8 mouse cellular contexts compared by ENCODE assay signal in the genomic region with DNA sequence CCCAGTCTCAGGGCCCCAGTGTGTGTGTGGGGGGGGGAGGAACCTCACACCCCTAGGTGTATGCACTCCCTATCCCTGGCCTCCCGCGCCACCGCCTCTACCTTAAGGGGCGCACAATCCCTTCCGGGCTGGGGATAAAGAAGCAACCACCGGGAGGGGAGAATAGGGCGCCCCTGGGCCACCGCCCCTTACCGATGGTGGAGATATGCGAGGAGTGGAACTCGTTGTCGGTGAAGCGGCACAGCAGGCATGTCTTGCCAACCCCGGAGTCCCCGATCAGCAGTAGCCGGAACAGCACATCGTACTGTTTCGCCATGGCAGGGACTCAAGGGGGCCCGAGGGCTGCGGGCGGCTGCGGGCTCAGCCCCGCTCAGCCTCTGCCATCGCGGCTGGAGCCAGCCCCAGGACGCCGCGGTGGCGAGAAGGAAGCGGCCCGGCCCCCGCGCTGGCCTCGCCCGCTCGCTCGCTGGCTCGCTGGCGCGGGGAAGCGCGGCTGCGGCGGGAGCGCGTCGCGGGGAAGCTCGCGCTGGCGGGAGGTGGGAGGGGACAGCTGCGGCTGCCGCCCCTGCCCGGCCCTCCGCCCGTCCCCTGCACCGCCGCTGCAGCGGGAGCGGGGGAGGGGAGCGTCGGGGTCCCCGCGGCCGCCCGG. TPM values are rescaled to one million over a fixed set of nuclear protein-coding genes. Genes with fewer than 3 reads are reported as not detected.
DNase-seq lines count a peak whose midpoint lies in the region; ATAC-seq and TF ChIP-seq lines count a peak whose summit lies in the region.

No protein-coding gene starts in this region.

- no peaks in the 10 kb centered on the region for H3K4me1 ChIP-seq in heart, adult 2 months (ENCODE audit: control insufficient read depth, insufficient read depth, low read length)
- H3K4me1 ChIP-seq in heart, embryonic 14.5 days (ENCODE audit: control insufficient read depth in 2 of 2, insufficient read depth in 2 of 2, low read length in 2 of 2) = peaks cover 5 to 6% of the 10 kb centered on the region in 2 experiments; a peak in 2 of 4 replicates
- H3K4me1 ChIP-seq in megakaryocyte, embryonic 14.5 days = peaks cover 28% of the 10 kb centered on the region
- peaks cover 40% of the 10 kb centered on the region for H3K4me1 ChIP-seq in stomach, embryonic 16.5 days (ENCODE audit: control insufficient read depth, insufficient read depth, low read length)

- no peaks in the 10 kb centered on the region for H3K9me3 ChIP-seq in heart, embryonic 14.5 days (ENCODE audit: control insufficient read depth, low read length)
- H3K9me3 ChIP-seq in megakaryocyte, embryonic 14.5 days = no peaks in the 10 kb centered on the region
- H3K9me3 ChIP-seq in stomach, embryonic 16.5 days (replicated peaks; ENCODE audit: control insufficient read depth, low read length) = no peaks in the 10 kb centered on the region

- H3K36me3 ChIP-seq in heart, adult 2 months (ENCODE audit: control insufficient read depth, insufficient read depth, low read length) = no peaks in the 10 kb centered on the region
- H3K36me3 ChIP-seq in heart, embryonic 14.5 days (ENCODE audit: control insufficient read depth, insufficient read depth, low read length) = no peaks in the 10 kb centered on the region
- H3K36me3 ChIP-seq in megakaryocyte, embryonic 14.5 days (replicated peaks; ENCODE audit: low read length) = no peaks in the 10 kb centered on the region
- no peaks in the 10 kb centered on the region for H3K36me3 ChIP-seq in stomach, embryonic 16.5 days (ENCODE audit: control insufficient read depth, insufficient read depth, low read length)

- no peak for TF ChIP-seq POLR2A in heart, adult 2 months (IDR thresholded peaks at IDR 0.05; ENCODE audit: insufficient read depth, low read depth, low read length)

- peak overlapping the region; percentile 50 for H3K9ac ChIP-seq in heart, adult 2 months (ENCODE audit: low read depth, low read length)
- H3K9ac ChIP-seq in heart, embryonic 14.5 days (ENCODE audit: low read length) = peak overlapping the region; percentile 81
- peak overlapping the region; percentile 88 for H3K9ac ChIP-seq in stomach, embryonic 16.5 days (ENCODE audit: low read length)

- H3K27ac ChIP-seq in heart, adult 2 months = no peak overlapping the region
- no peak overlapping the region for H3K27ac ChIP-seq in heart, embryonic 14.5 days (replicated peaks in 1 of 2; ENCODE audit: control insufficient read depth in 1 of 2, insufficient read depth in 1 of 2, low read depth in 2 of 2, low read length in 2 of 2)
- peak overlapping the region; percentile 91 for H3K27ac ChIP-seq in layer of hippocampus, adult 2 months
- H3K27ac ChIP-seq in stomach, embryonic 16.5 days (ENCODE audit: low read length) = peak overlapping the region; percentile 66; the same call in 1 of the 2 replicates

- H3K79me2 ChIP-seq in heart, adult 2 months (replicated peaks; ENCODE audit: control insufficient read depth, insufficient read depth, low read length) = no peaks in the 10 kb centered on the region

- H3K27me3 ChIP-seq in heart, adult 2 months (ENCODE audit: control insufficient read depth, insufficient read depth, low read length) = peaks cover 4% of the 10 kb centered on the region; the same call in 1 of the 2 replicates
- H3K27me3 ChIP-seq in heart, embryonic 14.5 days (ENCODE audit: control insufficient read depth, insufficient read depth, low read length) = peaks cover 48% of the 10 kb centered on the region
- H3K27me3 ChIP-seq in megakaryocyte, embryonic 14.5 days (replicated peaks) = peaks cover 94% of the 10 kb centered on the region
- no peaks in the 10 kb centered on the region for H3K27me3 ChIP-seq in stomach, embryonic 16.5 days (ENCODE audit: control insufficient read depth, insufficient read depth, low read length)

- TF ChIP-seq EP300 in heart, adult 2 months (IDR thresholded peaks at IDR 0.05; ENCODE audit: insufficient read depth, low read depth, low read length) = no peak

- DNase-seq in heart, adult 2 months = peak; percentile 30 to 53
- DNase-seq in heart, adult 9 months (ENCODE audit: low spot score in 2 of 2) = no peak
- peak; percentile 43 for DNase-seq in MN1 (ENCODE audit: low spot score)
- no peak for DNase-seq in layer of hippocampus, adult 2 months (ENCODE audit: low spot score in 2 of 2)

- intact Hi-C loops in heart, adult 2 months (cut with DNase I) = no loop called here

- no peak for TF ChIP-seq CTCF in heart, adult 2 months (IDR thresholded peaks at IDR 0.05)
- no peak for TF ChIP-seq CTCF in layer of hippocampus, adult 2 months (conservative IDR thresholded peaks at IDR 0.05)

- peak overlapping the region; percentile 99 for H3K4me2 ChIP-seq in heart, embryonic 14.5 days (ENCODE audit: low read length)
- H3K4me2 ChIP-seq in stomach, embryonic 16.5 days (ENCODE audit: low read depth, low read length) = peak overlapping the region; percentile 89

- peak overlapping the region; percentile 52 for H3K4me3 ChIP-seq in heart, adult 2 months
- H3K4me3 ChIP-seq in heart, embryonic 14.5 days (ENCODE audit: control insufficient read depth in 1 of 2, insufficient read depth in 1 of 2, low read depth in 1 of 2, low read length in 2 of 2) = peak overlapping the region; percentile 73 to 76
- peak overlapping the region; percentile 79 for H3K4me3 ChIP-seq in layer of hippocampus, adult 2 months
- H3K4me3 ChIP-seq in megakaryocyte, embryonic 14.5 days (replicated peaks) = peak overlapping the region; percentile 90
- peak overlapping the region; percentile 72 for H3K4me3 ChIP-seq in stomach, embryonic 16.5 days (replicated peaks; ENCODE audit: low read length)

- ATAC-seq in common myeloid progenitor, adult 5-6 weeks (replicated peaks; ENCODE audit: low read depth, poor library complexity, severe bottlenecking) = peak; percentile 50
- peak; percentile 29; the same call in 1 of the 2 replicates for ATAC-seq in heart, embryonic 14.5 days (ENCODE audit: insufficient number of reproducible peaks, insufficient read depth, low FRiP score, low read depth)
- peak; percentile 52 for ATAC-seq in stomach, embryonic 16.5 days (ENCODE audit: insufficient read depth, low FRiP score)

- WGBS in heart, adult 2 months = 4% methylated on average over 66 of the region's 66 CpGs
- WGBS in heart, embryonic 14.5 days = under 1% methylated on average over 61 of the region's 66 CpGs
- WGBS in stomach, embryonic 16.5 days = under 1% methylated on average over 65 of the region's 66 CpGs

RNA-seq across cellular contexts. Expression of a gene that starts 0.6 kb away (rescaled TPM):
- under 1 TPM; 0.70 to 0.91 TPM for total RNA-seq in heart, adult 2 months (2021)
- polyA plus RNA-seq in heart, adult 2 months (2012; rRNA removed) = 1.4 and 1.9 TPM in 2 replicates
- total RNA-seq in common myeloid progenitor, adult 5-6 weeks (2017) = not detected in 2 replicates
- 1.8 and 2.0 TPM in 2 replicates for polyA plus RNA-seq in heart, embryonic 14.5 days (2014; fragmentation: Nextera tagmentation; extraction: Ambion mirVana)
- 100 to 1,000 TPM; 189 to 195 TPM for total RNA-seq in layer of hippocampus, adult 2 months (2021)
- polyA plus RNA-seq in megakaryocyte, embryonic 14.5 days (2012; ENCODE audit: insufficient read depth, low replicate concordance) = not detected in 2 replicates
- 38.3 and 49.3 TPM in 2 replicates for polyA plus RNA-seq in stomach, embryonic 16.5 days (2015; fragmentation: Nextera tagmentation; extraction: Ambion mirVana)

RNA-seq across cellular contexts. Expression of a gene that starts 26.8 kb away (rescaled TPM):
- total RNA-seq in heart, adult 2 months (2021) = not detected
- polyA plus RNA-seq in heart, adult 2 months (2012; rRNA removed) = 5.0 TPM in 1 of 2 replicates, not detected in the other
- not detected in 2 replicates for total RNA-seq in common myeloid progenitor, adult 5-6 weeks (2017)
- not detected in 2 replicates for polyA plus RNA-seq in heart, embryonic 14.5 days (2014; fragmentation: Nextera tagmentation; extraction: Ambion mirVana)
- under 1 TPM in 1 of 2 experiments, not detected in 1; 0.88 TPM for total RNA-seq in layer of hippocampus, adult 2 months (2021)
- not detected in 2 replicates for polyA plus RNA-seq in megakaryocyte, embryonic 14.5 days (2012; ENCODE audit: insufficient read depth, low replicate concordance)
- polyA plus RNA-seq in stomach, embryonic 16.5 days (2015; fragmentation: Nextera tagmentation; extraction: Ambion mirVana) = 138 and 180 TPM in 2 replicates

RNA-seq across cellular contexts. Expression of a gene that starts 56.7 kb away (rescaled TPM):
- total RNA-seq in heart, adult 2 months (2021) = 10 to 100 TPM; 12.6 to 13.7 TPM
- 19.1 and 20.2 TPM in 2 replicates for polyA plus RNA-seq in heart, adult 2 months (2012; rRNA removed)
- 4.9 and 8.7 TPM in 2 replicates for total RNA-seq in common myeloid progenitor, adult 5-6 weeks (2017)
- polyA plus RNA-seq in heart, embryonic 14.5 days (2014; fragmentation: Nextera tagmentation; extraction: Ambion mirVana) = 24.5 and 27.4 TPM in 2 replicates
- total RNA-seq in layer of hippocampus, adult 2 months (2021) = 10 to 100 TPM; 24.8 to 26.2 TPM
- polyA plus RNA-seq in megakaryocyte, embryonic 14.5 days (2012; ENCODE audit: insufficient read depth, low replicate concordance) = 13.4 and 35.3 TPM in 2 replicates
- polyA plus RNA-seq in stomach, embryonic 16.5 days (2015; fragmentation: Nextera tagmentation; extraction: Ambion mirVana) = 34.4 and 37.4 TPM in 2 replicates

RNA-seq across cellular contexts. Expression of a gene that starts 56.8 kb away (rescaled TPM):
- 10 to 100 TPM; 76.2 to 87.3 TPM for total RNA-seq in heart, adult 2 months (2021)
- 96.7 and 183 TPM in 2 replicates for polyA plus RNA-seq in heart, adult 2 months (2012; rRNA removed)
- total RNA-seq in common myeloid progenitor, adult 5-6 weeks (2017) = 42.0 and 45.8 TPM in 2 replicates
- 224 and 228 TPM in 2 replicates for polyA plus RNA-seq in heart, embryonic 14.5 days (2014; fragmentation: Nextera tagmentation; extraction: Ambion mirVana)
- total RNA-seq in layer of hippocampus, adult 2 months (2021) = 10 to 100 TPM; 36.5 to 37.3 TPM
- polyA plus RNA-seq in megakaryocyte, embryonic 14.5 days (2012; ENCODE audit: insufficient read depth, low replicate concordance) = 5.6 TPM in 1 of 2 replicates, not detected in the other
- 140 and 149 TPM in 2 replicates for polyA plus RNA-seq in stomach, embryonic 16.5 days (2015; fragmentation: Nextera tagmentation; extraction: Ambion mirVana)

Comparison
In these comparisons a context has a peak if more than half of its experiments do, and no peak if none do; other contexts are left out.
1. DNase-seq: peak in heart, adult 2 months (2 of 2) and MN1 (single experiment); none in heart, adult 9 months (0 of 2) and layer of hippocampus, adult 2 months (0 of 2).
2. H3K27ac ChIP-seq: peak in layer of hippocampus, adult 2 months (single experiment) and stomach, embryonic 16.5 days (single experiment); none in heart, adult 2 months (single experiment) and heart, embryonic 14.5 days (0 of 2).
3. RNA of a gene that starts 0.6 kb away (polyA plus RNA-seq): 38.3 to 49.3 TPM in stomach, embryonic 16.5 days; 1.8 to 2.0 TPM in heart, embryonic 14.5 days, 1.4 to 1.9 TPM in heart, adult 2 months and not detected in megakaryocyte, embryonic 14.5 days; every median in the first group is over 10 times any median in the second.
4. RNA of a gene that starts 26.8 kb away (polyA plus RNA-seq): 138 to 180 TPM in stomach, embryonic 16.5 days; 5.0 TPM in heart, adult 2 months, not detected in heart, embryonic 14.5 days and not detected in megakaryocyte, embryonic 14.5 days; every median in the first group is over 10 times any median in the second.
5. Peak in every context shown above with its lines, with median percentiles within 50 percentile points of each other: H3K4me3 ChIP-seq, H3K9ac ChIP-seq and ATAC-seq.